Comparison of ENCODE assay signal across 8 mouse cellular contexts in genomic region chr6:88198070-88198940, GRCm38 (mm10). TPM values are rescaled to one million over a fixed set of nuclear protein-coding genes. Genes with fewer than 3 reads are reported as not detected.
DNase-seq lines count a peak whose midpoint lies in the region; ATAC-seq and TF ChIP-seq lines count a peak whose summit lies in the region.

No protein-coding gene starts in this region.

- 0 out of 2 replicates have a peak, but pooled peaks cover 6% of the 10 kb centered on the region for H3K9me3 ChIP-seq in E14TG2a.4 (ENCODE audit: low read length)
- H3K9me3 ChIP-seq in hindbrain, embryonic 15.5 days, result no peaks in the 10 kb centered on the region
- H3K9me3 ChIP-seq in liver, embryonic 12.5 days (replicated peaks), result no peaks in the 10 kb centered on the region

- H3K4me2 ChIP-seq in hindbrain, embryonic 15.5 days, result peak overlapping the region; percentile 57
- H3K4me2 ChIP-seq in liver, embryonic 12.5 days, result peak overlapping the region; percentile 79
- peak overlapping the region; percentile 98 for H3K4me2 ChIP-seq in myocyte (ENCODE audit: low read depth)

- H3K27ac ChIP-seq in gastrocnemius, adult 2 months, result peak overlapping the region; percentile 87
- no peak overlapping the region for H3K27ac ChIP-seq in hindbrain, embryonic 15.5 days (replicated peaks)
- H3K27ac ChIP-seq in liver, embryonic 12.5 days, result no peak overlapping the region

- H3K36me3 ChIP-seq in E14TG2a.4 (ENCODE audit: insufficient read depth, low read length), result no peaks in the 10 kb centered on the region
- no peaks in the 10 kb centered on the region for H3K36me3 ChIP-seq in hindbrain, embryonic 15.5 days
- no peaks in the 10 kb centered on the region for H3K36me3 ChIP-seq in liver, embryonic 12.5 days
- no peaks in the 10 kb centered on the region for H3K36me3 ChIP-seq in myocyte (ENCODE audit: control insufficient read depth, insufficient read depth)

- ATAC-seq in hindbrain, embryonic 15.5 days (ENCODE audit: low FRiP score, low read depth), result peak; percentile 28; the same call in 1 of the 2 replicates
- peak; percentile 44 for ATAC-seq in liver, embryonic 12.5 days

- H3K27me3 ChIP-seq in E14TG2a.4 (ENCODE audit: insufficient read depth, low read length) (peaks cover 99% of the 10 kb centered on the region), myocyte (ENCODE audit: control insufficient read depth, insufficient read depth, insufficient read length) (no peaks in the 10 kb centered on the region)
- peaks cover 80% of the 10 kb centered on the region for H3K27me3 ChIP-seq in hindbrain, embryonic 15.5 days
- H3K27me3 ChIP-seq in liver, embryonic 12.5 days (replicated peaks), result peaks cover 100% of the 10 kb centered on the region

- H3K4me3 ChIP-seq in E14TG2a.4 (replicated peaks; ENCODE audit: low read length) (peak overlapping the region; percentile 74), myocyte (peak overlapping the region; percentile 90)
- peak overlapping the region; percentile 79 for H3K4me3 ChIP-seq in gastrocnemius, adult 2 months
- peak overlapping the region; percentile 41 for H3K4me3 ChIP-seq in hindbrain, embryonic 15.5 days
- H3K4me3 ChIP-seq in liver, embryonic 12.5 days, result peak overlapping the region; percentile 56

- H3ac ChIP-seq in myocyte (ENCODE audit: control insufficient read depth, insufficient read length), result peak overlapping the region; percentile 67

- H3K4me1 ChIP-seq in E14TG2a.4 (replicated peaks; ENCODE audit: low read depth, low read length), result peaks cover 74% of the 10 kb centered on the region
- H3K4me1 ChIP-seq in hindbrain, embryonic 15.5 days (replicated peaks), result peaks cover 43% of the 10 kb centered on the region
- H3K4me1 ChIP-seq in liver, embryonic 12.5 days, result peaks cover 72% of the 10 kb centered on the region

- WGBS in hindbrain, embryonic 15.5 days, result under 1% methylated on average over 59 of the region's 62 CpGs
- under 1% methylated on average over 53 of the region's 62 CpGs for WGBS in liver, embryonic 12.5 days (ENCODE audit: insufficient replicate concordance)

- TF ChIP-seq CTCF in E14TG2a.4 (conservative IDR thresholded peaks at IDR 0.05; ENCODE audit: low read length), result no peak
- no peak for TF ChIP-seq CTCF in gastrocnemius, adult 2 months (IDR thresholded peaks at IDR 0.05)

- TF ChIP-seq POLR2A in myocyte (IDR thresholded peaks at IDR 0.05; ENCODE audit: insufficient read length, low read depth), result peak; percentile 95

- 0 out of 2 replicates have a peak overlapping the region, but pooled peaks have one; percentile 24 for H3K9ac ChIP-seq in hindbrain, embryonic 15.5 days
- H3K9ac ChIP-seq in liver, embryonic 12.5 days, result peak overlapping the region; percentile 35; the same call in 1 of the 2 replicates

- DNase-seq in adrenal gland, postnatal 4 days (ENCODE audit: low spot score in 2 of 2), result peak; percentile 63 to 66
- DNase-seq in gastrocnemius, adult 2 months, result peak; percentile 90
- DNase-seq in yolk sac, embryonic 10.5 days (ENCODE audit: low spot score), result peak; percentile 88
- no peak for DNase-seq in thymus, postnatal 36 days

- peaks cover 15% of the 10 kb centered on the region for H3K79me2 ChIP-seq in myocyte (ENCODE audit: control insufficient read depth, insufficient read depth)

- intact Hi-C loops in gastrocnemius, adult 2 months (cut with DNase I), result no loop called here

TF ChIP-seq in myocyte, 11 proteins besides CTCF, POLR2A, EP300 and RAD21:
- TF ChIP-seq MYOD1 (IDR thresholded peaks at IDR 0.05; ENCODE audit: control insufficient read depth in 1 of 3, insufficient read length in 2 of 3, low read depth in 2 of 3) (peak in 1 of 3 experiments; percentile 66), REST (IDR thresholded peaks at IDR 0.05; ENCODE audit: insufficient read depth, insufficient read length) (no peak), MYOG (IDR thresholded peaks at IDR 0.05; ENCODE audit: control insufficient read depth in 1 of 3, insufficient read depth in 1 of 3, insufficient read length in 2 of 3, low read depth in 2 of 3) (peak in 2 of 3 experiments; percentile 47 to 70), POLR2AphosphoS2 (IDR thresholded peaks at IDR 0.05; ENCODE audit: insufficient read length, low read depth) (peak; percentile 85)

RNA-seq across cellular contexts. Expression of gene Gata2, which starts 4.6 kb away (rescaled TPM):
- 10 to 100 TPM; 55.5 to 62.7 TPM for total RNA-seq in adrenal gland, postnatal 4 days (2021)
- total RNA-seq in gastrocnemius, adult 2 months (2021), result 1 to 10 TPM; 4.4 to 9.9 TPM
- 18.1 and 20.2 TPM in 2 replicates for polyA plus RNA-seq in hindbrain, embryonic 15.5 days (2015; fragmentation: Nextera tagmentation; extraction: Ambion mirVana)
- polyA plus RNA-seq in liver, embryonic 12.5 days (2016; fragmentation: Nextera tagmentation; extraction: Ambion mirVana), result 13.3 and 15.7 TPM in 2 replicates
- polyA plus RNA-seq in myocyte (2012; fragmentation: generic; extraction: Trizol), result 19.3 TPM

RNA-seq across cellular contexts. Expression of gene Dnajb8, which starts 23.8 kb away (rescaled TPM):
- total RNA-seq in adrenal gland, postnatal 4 days (2021), result not detected
- total RNA-seq in gastrocnemius, adult 2 months (2021), result not detected
- polyA plus RNA-seq in hindbrain, embryonic 15.5 days (2015; fragmentation: Nextera tagmentation; extraction: Ambion mirVana), result not detected in 2 replicates
- not detected in 2 replicates for polyA plus RNA-seq in liver, embryonic 12.5 days (2016; fragmentation: Nextera tagmentation; extraction: Ambion mirVana)
- polyA plus RNA-seq in myocyte (2012; fragmentation: generic; extraction: Trizol), result not detected

Comparison
In these comparisons a context has a peak if more than half of its experiments do, and no peak if none do; other contexts are left out.
1. DNase-seq: peak in adrenal gland, postnatal 4 days (2 of 2), gastrocnemius, adult 2 months (single experiment) and yolk sac, embryonic 10.5 days (single experiment); none in thymus, postnatal 36 days (0 of 2).
2. Peak in every context shown above with its lines, with median percentiles within 50 percentile points of each other: H3K4me3 ChIP-seq and H3K4me2 ChIP-seq.